Mouse (Mus musculus) frontal cortex, adult 2 months (tissue): ENCODE measurements around the gene Gm14409. TPM values are rescaled to one million over a fixed set of nuclear protein-coding genes. Genes with fewer than 3 reads are reported as not detected.
"Not testable (repeated sequence)": the region's sequence is repeated elsewhere in the genome, so short reads cannot be mapped to it uniquely, and the experiment has no call there.

Source experiments
- DNase-seq, 2 experiments: peaks; one replicate each; pipeline ENCODE4 v3.0.0; 2022; ENCODE audit warnings: low spot score in 1 of 2; ENCODE audit errors: extremely low spot score in 1 of 2
- polyA plus RNA-seq: library from polyadenylated mRNA; depleted of rRNA; stranded (reverse); fragments of >200 nt; gene quantifications from 2 replicates; pipeline ENCODE4 v1.2.3, GENCODE M21; 2012; rRNA removed

Gm14409 gene
- not detected in 2 replicates for polyA plus RNA-seq

- DNase-seq = not testable (repeated sequence)
These were observed at the start of gene Gm14409 for GRCm38 (mm10) chr2:177266936-177267335. TSS of gene Gm14409 (minus strand) at chr2:177267036.

DNA sequence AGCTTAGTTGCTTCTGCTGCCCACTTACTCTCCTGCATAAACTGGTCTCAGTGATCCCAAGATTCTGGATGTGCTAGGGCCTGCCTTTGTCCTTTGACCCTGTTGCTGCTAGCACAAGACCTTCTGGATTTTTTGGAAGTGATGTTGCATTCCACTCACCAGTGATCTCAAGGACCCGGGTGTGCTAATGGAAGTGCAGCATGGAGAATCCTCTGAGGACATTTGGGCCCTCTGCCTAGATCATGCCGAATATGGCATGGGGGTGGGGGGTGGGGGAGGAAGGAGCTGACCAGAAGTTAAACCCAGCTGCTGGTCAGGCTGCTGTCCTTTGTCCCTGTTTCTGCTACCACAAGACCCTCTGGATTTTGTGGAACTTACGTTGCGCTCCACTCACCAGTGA lies 42.8 kb upstream of the Gm14409 start:
- not testable (repeated sequence) for DNase-seq

DNA sequence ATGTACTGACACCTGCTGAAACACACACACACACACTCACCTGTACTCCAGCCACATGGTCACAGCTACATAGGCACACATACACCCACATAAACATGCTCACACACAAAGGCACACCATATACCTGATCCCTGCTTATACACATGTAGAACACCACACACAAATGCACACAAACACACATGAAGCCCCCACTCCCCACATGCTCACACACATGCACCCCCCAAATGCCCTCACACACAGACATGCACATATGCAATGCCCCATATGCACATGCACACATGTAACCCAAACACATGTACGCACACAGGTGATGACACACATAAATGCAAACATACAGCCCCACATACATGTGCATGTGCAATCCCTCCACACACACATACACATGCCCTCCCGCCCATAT lies 38.1 kb upstream of the Gm14409 start:
- DNase-seq = not testable (repeated sequence)

- not testable (repeated sequence) for DNase-seq
These were observed 16.9 kb upstream of the Gm14409 start for GRCm38 (mm10) chr2:177283701-177284100.

GRCm38 (mm10) chr2:177277754-177278153 lies 10.9 kb upstream of the Gm14409 start:
- not testable (repeated sequence) for DNase-seq

DNA sequence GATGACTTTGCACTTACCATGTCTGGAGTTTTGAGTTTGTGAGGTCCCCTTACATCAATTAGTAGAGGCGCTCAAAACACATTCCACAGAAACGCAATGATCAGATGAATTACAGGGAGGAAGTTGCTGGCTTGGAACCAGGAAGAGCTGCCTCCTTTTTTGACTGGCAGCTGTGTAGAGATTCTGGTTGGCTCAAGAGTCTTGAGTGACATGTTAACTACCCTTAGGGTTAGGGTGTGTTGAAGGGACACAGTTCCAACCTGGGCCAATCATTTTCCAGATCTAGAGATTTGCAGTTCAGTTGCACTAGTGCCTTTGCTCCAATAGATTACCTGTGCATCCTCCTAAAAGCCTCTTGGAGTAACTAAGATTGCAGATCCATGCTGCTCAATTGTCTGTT lies 5.4 kb upstream of the Gm14409 start:
- DNase-seq = not testable (repeated sequence)

DNA sequence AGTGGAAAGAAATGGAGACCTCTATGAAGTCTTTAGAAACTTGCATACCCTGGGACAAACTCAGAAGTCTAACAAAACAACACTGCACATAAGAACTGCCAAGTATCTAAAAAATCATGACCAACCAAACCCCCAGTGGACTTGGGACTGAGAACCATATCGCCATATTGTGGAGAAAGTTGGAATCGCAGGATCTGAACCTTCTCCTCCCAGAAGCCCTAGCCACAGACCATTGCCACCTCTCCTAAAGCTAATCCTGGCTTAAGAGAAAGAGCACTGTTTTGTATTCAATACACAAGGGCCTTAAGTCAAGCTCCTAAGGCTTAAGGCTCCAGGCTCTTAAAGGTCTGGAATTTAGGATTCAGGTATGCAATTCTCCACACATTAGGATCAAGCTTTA lies 19.4 kb downstream of the Gm14409 start:
- DNase-seq = not testable (repeated sequence)

DNA sequence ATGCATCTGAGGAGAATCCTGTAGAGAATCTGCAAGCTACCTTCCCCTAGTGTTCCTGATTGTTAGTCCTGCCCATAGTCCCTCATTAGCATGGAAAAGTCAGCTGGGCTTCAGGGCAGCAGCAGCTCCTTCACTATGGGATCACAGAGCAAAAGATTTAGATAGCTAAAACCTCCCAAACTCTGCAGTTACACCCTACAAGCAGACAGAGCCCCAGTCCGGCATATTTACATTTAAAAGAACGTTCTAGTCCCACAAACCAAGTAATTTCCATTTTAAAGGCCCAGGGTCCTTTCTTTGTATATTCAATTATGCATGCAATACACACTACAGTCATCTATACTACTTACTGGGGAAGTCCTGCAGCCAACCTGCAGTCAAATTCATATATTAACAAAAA lies 36.4 kb downstream of the Gm14409 start:
- not testable (repeated sequence) for DNase-seq

Other genes with a start within 250 kb of the Gm14409 start
- not detected in 2 replicates for gene Gm14401, start 192.7 kb downstream of the Gm14409 start, polyA plus RNA-seq
- 49.3 and 58.2 TPM in 2 replicates for gene Gm14410, start 60.6 kb downstream of the Gm14409 start, polyA plus RNA-seq
- gene Gm14412, start 57.3 kb upstream of the Gm14409 start, polyA plus RNA-seq = 3.0 and 3.4 TPM in 2 replicates
- gene Gm14418, start 131.3 kb upstream of the Gm14409 start, polyA plus RNA-seq = 7.6 and 9.5 TPM in 2 replicates
- gene Zfp970, start 197.7 kb upstream of the Gm14409 start, polyA plus RNA-seq = 14.9 and 17.9 TPM in 2 replicates
- 6.2 and 10.6 TPM in 2 replicates for gene Gm14403, start 231.2 kb upstream of the Gm14409 start, polyA plus RNA-seq